Mouse (Mus musculus): ENCODE results near the gene 2310009B15Rik. TPM values are rescaled to one million over a fixed set of nuclear protein-coding genes. Genes with fewer than 3 reads are reported as not detected.

The 2310009B15Rik gene
- polyA plus RNA-seq, 1 experiment: 8.6 TPM

DNA sequence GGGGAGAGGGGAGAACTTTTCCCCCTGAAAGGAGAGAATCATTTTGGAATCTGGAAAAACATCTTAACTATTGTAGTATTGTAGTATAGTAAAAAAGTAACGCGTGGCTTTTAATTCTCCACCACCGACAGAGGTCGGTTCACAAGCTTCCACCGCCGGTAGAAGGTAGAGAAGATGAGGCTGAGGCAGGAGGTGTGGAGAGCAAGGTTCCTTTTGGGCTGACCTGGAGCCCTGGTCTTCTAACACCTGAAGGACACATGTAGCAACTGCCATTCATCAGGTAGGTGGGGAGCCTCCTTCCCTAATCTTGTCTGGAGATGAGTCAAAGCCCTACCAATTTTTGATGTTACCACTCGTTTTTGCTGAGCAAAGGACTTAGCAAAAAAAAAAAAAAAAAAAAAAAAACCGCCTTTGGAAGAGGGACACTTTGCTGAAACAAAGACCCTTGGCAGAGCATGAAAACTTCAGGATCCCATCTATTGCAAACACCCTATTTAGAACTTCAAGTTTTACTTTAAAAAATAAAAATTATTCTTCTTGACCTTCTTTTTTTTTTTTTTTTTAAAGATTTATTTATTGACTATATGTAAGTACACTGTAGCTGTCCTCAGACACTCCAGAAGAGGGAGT lies 7.0 kb downstream of the 2310009B15Rik start:
- H3K9ac ChIP-seq (ENCODE audit: low read depth, poor library complexity, severe bottlenecking): no peak overlapping the region
- H3K4me1 ChIP-seq (ENCODE audit: control insufficient read depth, insufficient read depth, low read length): no peaks in the 10 kb centered on the region
- no peaks in the 10 kb centered on the region for H3K9me3 ChIP-seq (replicated peaks; ENCODE audit: control insufficient read depth, insufficient read depth, low read length, poor library complexity, severe bottlenecking)
- TF ChIP-seq POLR2A (IDR thresholded peaks at IDR 0.05; ENCODE audit: insufficient read depth, low read length) (no peak), EP300 (IDR thresholded peaks at IDR 0.05; ENCODE audit: insufficient read depth, low read depth, low read length) (no peak), CTCF (IDR thresholded peaks at IDR 0.05; ENCODE audit: low read depth, low read length) (no peak)
- H3K27me3 ChIP-seq (ENCODE audit: control insufficient read depth, insufficient read depth, low read length, poor library complexity, severe bottlenecking): peaks cover 23% of the 10 kb centered on the region
- no peak overlapping the region for H3K27ac ChIP-seq (ENCODE audit: insufficient read depth, low read length)
- H3K36me3 ChIP-seq (ENCODE audit: control insufficient read depth, insufficient read depth, low read length, poor library complexity, severe bottlenecking): no peaks in the 10 kb centered on the region
- no peak overlapping the region for H3K4me3 ChIP-seq (ENCODE audit: low read depth, low read length)

GRCm38 (mm10) chr1:138848511-138849109 lies 8.0 kb downstream of the 2310009B15Rik start, which contains the start of gene Lhx9:
Gene Lhx9, minus strand, starts transcription at chr1:138848577.
- Histone ChIP-seq H3K27ac (ENCODE audit: insufficient read depth, low read length) (no peak within 1 kb of the TSS), H3K27me3 (ENCODE audit: control insufficient read depth, insufficient read depth, low read length, poor library complexity, severe bottlenecking) (peaks cover 28% of the 10 kb centered on the region), H3K9me3 (replicated peaks; ENCODE audit: control insufficient read depth, insufficient read depth, low read length, poor library complexity, severe bottlenecking) (no peaks in the 10 kb centered on the region), H3K4me1 (ENCODE audit: control insufficient read depth, insufficient read depth, low read length) (no peaks in the 10 kb centered on the region), H3K4me3 (ENCODE audit: low read depth, low read length) (peak within 1 kb of the TSS; percentile 79), H3K9ac (ENCODE audit: low read depth, poor library complexity, severe bottlenecking) (peak within 1 kb of the TSS; percentile 7), H3K36me3 (ENCODE audit: control insufficient read depth, insufficient read depth, low read length, poor library complexity, severe bottlenecking) (no peaks in the 10 kb centered on the region)
- TF ChIP-seq EP300 (IDR thresholded peaks at IDR 0.05; ENCODE audit: insufficient read depth, low read depth, low read length): no peak
- no peak for TF ChIP-seq CTCF (IDR thresholded peaks at IDR 0.05; ENCODE audit: low read depth, low read length)
- TF ChIP-seq POLR2A (IDR thresholded peaks at IDR 0.05; ENCODE audit: insufficient read depth, low read length): no peak

DNA sequence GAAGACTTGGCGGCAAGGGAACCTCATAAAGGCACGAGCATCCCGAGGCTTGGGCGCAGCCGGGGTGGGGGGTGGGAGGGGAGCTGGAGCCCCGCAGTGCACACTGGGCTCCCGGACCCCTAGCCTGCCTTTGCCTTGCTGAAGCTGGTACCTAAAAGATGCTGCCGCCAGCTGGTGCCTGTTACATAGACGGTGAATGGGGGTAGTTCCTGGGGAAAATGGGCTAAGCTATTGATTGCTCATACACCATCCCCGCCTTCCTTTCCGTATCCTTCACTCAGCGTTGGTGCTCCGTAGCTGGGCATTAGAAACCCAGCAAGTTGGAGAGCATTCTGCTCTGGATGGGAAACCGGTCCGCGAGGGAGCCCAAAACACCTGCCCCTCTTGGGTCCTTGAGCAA lies 8.6 kb downstream of the 2310009B15Rik start:
- TF ChIP-seq EP300 (IDR thresholded peaks at IDR 0.05; ENCODE audit: insufficient read depth, low read depth, low read length) (no peak), CTCF (IDR thresholded peaks at IDR 0.05; ENCODE audit: low read depth, low read length) (no peak), POLR2A (IDR thresholded peaks at IDR 0.05; ENCODE audit: insufficient read depth, low read length) (no peak)
- H3K27ac ChIP-seq (ENCODE audit: insufficient read depth, low read length): no peak overlapping the region
- H3K4me3 ChIP-seq (ENCODE audit: low read depth, low read length): peak overlapping the region; percentile 79
- no peaks in the 10 kb centered on the region for H3K4me1 ChIP-seq (ENCODE audit: control insufficient read depth, insufficient read depth, low read length)
- 0 out of 2 replicates have a peak overlapping the region, but pooled peaks have one; percentile 7 for H3K9ac ChIP-seq (ENCODE audit: low read depth, poor library complexity, severe bottlenecking)
- no peaks in the 10 kb centered on the region for H3K9me3 ChIP-seq (replicated peaks; ENCODE audit: control insufficient read depth, insufficient read depth, low read length, poor library complexity, severe bottlenecking)
- H3K36me3 ChIP-seq (ENCODE audit: control insufficient read depth, insufficient read depth, low read length, poor library complexity, severe bottlenecking): no peaks in the 10 kb centered on the region
- H3K27me3 ChIP-seq (ENCODE audit: control insufficient read depth, insufficient read depth, low read length, poor library complexity, severe bottlenecking): peaks cover 30% of the 10 kb centered on the region

GRCm38 (mm10) chr1:138847146-138847545 lies 9.5 kb downstream of the 2310009B15Rik start:
- no peaks in the 10 kb centered on the region for H3K36me3 ChIP-seq (ENCODE audit: control insufficient read depth, insufficient read depth, low read length, poor library complexity, severe bottlenecking)
- no peak for TF ChIP-seq EP300 (IDR thresholded peaks at IDR 0.05; ENCODE audit: insufficient read depth, low read depth, low read length)
- no peak overlapping the region for H3K27ac ChIP-seq (ENCODE audit: insufficient read depth, low read length)
- H3K4me3 ChIP-seq (ENCODE audit: low read depth, low read length): peak overlapping the region; percentile 22; the same call in 1 of the 2 replicates
- no peaks in the 10 kb centered on the region for H3K4me1 ChIP-seq (ENCODE audit: control insufficient read depth, insufficient read depth, low read length)
- no peaks in the 10 kb centered on the region for H3K9me3 ChIP-seq (replicated peaks; ENCODE audit: control insufficient read depth, insufficient read depth, low read length, poor library complexity, severe bottlenecking)
- peaks cover 30% of the 10 kb centered on the region for H3K27me3 ChIP-seq (ENCODE audit: control insufficient read depth, insufficient read depth, low read length, poor library complexity, severe bottlenecking)
- no peak overlapping the region for H3K9ac ChIP-seq (ENCODE audit: low read depth, poor library complexity, severe bottlenecking)

GRCm38 (mm10) chr1:138846581-138846980 lies 10.1 kb downstream of the 2310009B15Rik start:
- Histone ChIP-seq H3K9me3 (replicated peaks; ENCODE audit: control insufficient read depth, insufficient read depth, low read length, poor library complexity, severe bottlenecking) (0 out of 2 replicates have a peak, but pooled peaks cover 3% of the 10 kb centered on the region), H3K27me3 (ENCODE audit: control insufficient read depth, insufficient read depth, low read length, poor library complexity, severe bottlenecking) (peaks cover 30% of the 10 kb centered on the region), H3K36me3 (ENCODE audit: control insufficient read depth, insufficient read depth, low read length, poor library complexity, severe bottlenecking) (no peaks in the 10 kb centered on the region), H3K27ac (ENCODE audit: insufficient read depth, low read length) (no peak overlapping the region), H3K4me3 (ENCODE audit: low read depth, low read length) (no peak overlapping the region), H3K4me1 (ENCODE audit: control insufficient read depth, insufficient read depth, low read length) (no peaks in the 10 kb centered on the region), H3K9ac (ENCODE audit: low read depth, poor library complexity, severe bottlenecking) (no peak overlapping the region)
- no peak for TF ChIP-seq CTCF (IDR thresholded peaks at IDR 0.05; ENCODE audit: low read depth, low read length)
- TF ChIP-seq EP300 (IDR thresholded peaks at IDR 0.05; ENCODE audit: insufficient read depth, low read depth, low read length): no peak

- no peak overlapping the region for H3K4me3 ChIP-seq (ENCODE audit: low read depth, low read length)
- no peaks in the 10 kb centered on the region for H3K36me3 ChIP-seq (ENCODE audit: control insufficient read depth, insufficient read depth, low read length, poor library complexity, severe bottlenecking)
- H3K4me1 ChIP-seq (ENCODE audit: control insufficient read depth, insufficient read depth, low read length): no peaks in the 10 kb centered on the region
- 0 out of 2 replicates have a peak, but pooled peaks cover 4% of the 10 kb centered on the region for H3K9me3 ChIP-seq (replicated peaks; ENCODE audit: control insufficient read depth, insufficient read depth, low read length, poor library complexity, severe bottlenecking)
- no peak overlapping the region for H3K27ac ChIP-seq (ENCODE audit: insufficient read depth, low read length)
- peaks cover 30% of the 10 kb centered on the region for H3K27me3 ChIP-seq (ENCODE audit: control insufficient read depth, insufficient read depth, low read length, poor library complexity, severe bottlenecking)
- no peak for TF ChIP-seq EP300 (IDR thresholded peaks at IDR 0.05; ENCODE audit: insufficient read depth, low read depth, low read length)
- TF ChIP-seq CTCF (IDR thresholded peaks at IDR 0.05; ENCODE audit: low read depth, low read length): no peak
- TF ChIP-seq POLR2A (IDR thresholded peaks at IDR 0.05; ENCODE audit: insufficient read depth, low read length): no peak
- no peak overlapping the region for H3K9ac ChIP-seq (ENCODE audit: low read depth, poor library complexity, severe bottlenecking)
These were observed 10.5 kb downstream of the 2310009B15Rik start for GRCm38 (mm10) chr1:138846131-138846530.

Measured in ES-Bruce4 (cell line).